Mouse (Mus musculus) embryonic facial prominence, embryonic 15.5 days (tissue): ENCODE results near the gene Aldh1a1. TPM values are rescaled to one million over a fixed set of nuclear protein-coding genes. Genes with fewer than 3 reads are reported as not detected.
"Not testable (repeated sequence)": the region's sequence is repeated elsewhere in the genome, so short reads cannot be mapped to it uniquely, and the experiment has no call there.

Source experiments
- ATAC-seq: fragments of 200-750 bp; cut with Nextera tagmentation; 2 replicates; pipeline ENCODE4 v1.8.0; 2017; ENCODE audit warnings: low read depth, moderate TSS enrichment; ENCODE audit not compliant: insufficient number of reproducible peaks, low FRiP score, low TSS enrichment
- H3K27ac ChIP-seq: fragments of 300-500 bp; sonication (generic); replicated peaks from 2 replicates; pipeline ENCODE4 v1.5.1; 2015; ENCODE audit warnings: mild to moderate bottlenecking, inconsistent platforms
- H3K27me3 ChIP-seq: fragments of 300-500 bp; sonication (generic); 2 replicates; pipeline ENCODE4 v1.6.1; 2015; ENCODE audit warnings: inconsistent platforms
- H3K36me3 ChIP-seq: fragments of 300-500 bp; sonication (generic); 2 replicates; pipeline ENCODE4 v1.6.1; 2015; ENCODE audit warnings: mild to moderate bottlenecking, inconsistent platforms
- H3K4me1 ChIP-seq: fragments of 300-500 bp; sonication (generic); 2 replicates; pipeline ENCODE4 v1.6.1; 2015; ENCODE audit warnings: inconsistent platforms
- H3K4me2 ChIP-seq: fragments of 300-500 bp; sonication (generic); replicated peaks from 2 replicates; pipeline ENCODE4 v1.6.1; 2015; ENCODE audit warnings: mild to moderate bottlenecking, inconsistent platforms
- H3K4me3 ChIP-seq: fragments of 300-500 bp; sonication (generic); replicated peaks from 2 replicates; pipeline ENCODE4 v1.5.1; 2015; ENCODE audit warnings: mild to moderate bottlenecking, inconsistent platforms
- H3K9ac ChIP-seq: fragments of 300-500 bp; sonication (generic); 2 replicates; pipeline ENCODE4 v1.6.1; 2015; ENCODE audit warnings: inconsistent platforms
- H3K9me3 ChIP-seq: fragments of 300-500 bp; sonication (generic); replicated peaks from 2 replicates; pipeline ENCODE4 v1.6.1; 2016; ENCODE audit warnings: inconsistent platforms
- WGBS: fragments of 180-500 bp; shearing (Covaris S2); methylation state at CpG from one replicate; pipeline ENCODE4 v1.1.7; 2015; 5-methylcytosine and 5-hydroxymethylcytosine counted together
- polyA plus RNA-seq: library from polyadenylated mRNA; unstranded; fragments of >200 nt; fragmentation: Nextera tagmentation; extraction: Ambion mirVana; gene quantifications from 2 replicates; pipeline ENCODE4 v1.2.1, GENCODE M21; 2015

The Aldh1a1 gene
- polyA plus RNA-seq, 1 experiment from 2014 or later: 14.9 TPM

GRCm38 (mm10) chr19:20513688-20514361 is 21.3 kb downstream of the Aldh1a1 start:
- H3K9ac ChIP-seq: no peak overlapping the region
- no peak overlapping the region for H3K4me3 ChIP-seq
- H3K4me2 ChIP-seq: no peak overlapping the region
- WGBS: 38% methylated on average over 6 of the region's 6 CpGs
- H3K27ac ChIP-seq: no peak overlapping the region
- no peaks in the 10 kb centered on the region for H3K9me3 ChIP-seq
- no peaks in the 10 kb centered on the region for H3K27me3 ChIP-seq
- no peak for ATAC-seq
- no peaks in the 10 kb centered on the region for H3K36me3 ChIP-seq
- 0 out of 2 replicates have a peak, but pooled peaks cover 3% of the 10 kb centered on the region for H3K4me1 ChIP-seq

- H3K4me2 ChIP-seq: no peak overlapping the region
- H3K36me3 ChIP-seq: no peaks in the 10 kb centered on the region
- no peaks in the 10 kb centered on the region for H3K27me3 ChIP-seq
- no peak overlapping the region for H3K27ac ChIP-seq
- 85% methylated on average over 3 of the region's 3 CpGs for WGBS
- H3K4me1 ChIP-seq: 0 out of 2 replicates have a peak, but pooled peaks cover 3% of the 10 kb centered on the region
- no peak overlapping the region for H3K4me3 ChIP-seq
- H3K9me3 ChIP-seq: no peaks in the 10 kb centered on the region
- no peak overlapping the region for H3K9ac ChIP-seq
- no peak for ATAC-seq
These were observed 24.0 kb downstream of the Aldh1a1 start for GRCm38 (mm10) chr19:20516481-20516880.

GRCm38 (mm10) chr19:20529156-20529555 is 36.6 kb downstream of the Aldh1a1 start:
- not testable (repeated sequence) for ATAC-seq, H3K27me3 ChIP-seq, H3K36me3 ChIP-seq, H3K4me2 ChIP-seq, H3K4me3 ChIP-seq, H3K4me1 ChIP-seq, H3K27ac ChIP-seq, H3K9ac ChIP-seq, H3K9me3 ChIP-seq
- WGBS: 91% methylated on average over 11 of the region's 11 CpGs

GRCm38 (mm10) chr19:20529921-20530696 is 37.6 kb downstream of the Aldh1a1 start:
- WGBS: 52% methylated on average over 1 of the region's 1 CpGs
- ATAC-seq: no peak
- no peaks in the 10 kb centered on the region for H3K9me3 ChIP-seq

GRCm38 (mm10) chr19:20536538-20536937 is 44.0 kb downstream of the Aldh1a1 start:
- H3K4me1 ChIP-seq: no peaks in the 10 kb centered on the region
- no peak for ATAC-seq
- 65% methylated on average over 7 of the region's 7 CpGs for WGBS
- no peak overlapping the region for H3K4me3 ChIP-seq
- H3K4me2 ChIP-seq: no peak overlapping the region
- no peaks in the 10 kb centered on the region for H3K9me3 ChIP-seq
- no peaks in the 10 kb centered on the region for H3K27me3 ChIP-seq
- H3K27ac ChIP-seq: no peak overlapping the region
- H3K9ac ChIP-seq: no peak overlapping the region
- no peaks in the 10 kb centered on the region for H3K36me3 ChIP-seq

More at GRCm38 (mm10) chr19:20529921-20530696, 37.6 kb downstream of the Aldh1a1 start:
- Histone ChIP-seq H3K4me2 (no peak overlapping the region), H3K27ac (no peak overlapping the region), H3K27me3 (no peaks in the 10 kb centered on the region), H3K4me3 (no peak overlapping the region), H3K9ac (no peak overlapping the region), H3K4me1 (no peaks in the 10 kb centered on the region), H3K36me3 (no peaks in the 10 kb centered on the region)

GRCm38 (mm10) chr19:20541044-20541443 is 48.5 kb downstream of the Aldh1a1 start:
- Histone ChIP-seq H3K36me3 (no peaks in the 10 kb centered on the region), H3K9ac (no peak overlapping the region), H3K4me2 (no peak overlapping the region), H3K27me3 (no peaks in the 10 kb centered on the region), H3K9me3 (no peaks in the 10 kb centered on the region), H3K27ac (no peak overlapping the region), H3K4me3 (no peak overlapping the region), H3K4me1 (no peaks in the 10 kb centered on the region)
- 63% methylated on average over 4 of the region's 4 CpGs for WGBS
- ATAC-seq: no peak

GRCm38 (mm10) chr19:20541924-20542323 is 49.4 kb downstream of the Aldh1a1 start:
- 72% methylated on average over 1 of the region's 1 CpGs for WGBS

GRCm38 (mm10) chr19:20543816-20544215 is 51.3 kb downstream of the Aldh1a1 start:
- Histone ChIP-seq H3K27ac (no peak overlapping the region), H3K9ac (no peak overlapping the region), H3K4me2 (no peak overlapping the region), H3K36me3 (no peaks in the 10 kb centered on the region), H3K27me3 (no peaks in the 10 kb centered on the region), H3K4me1 (no peaks in the 10 kb centered on the region), H3K9me3 (no peaks in the 10 kb centered on the region), H3K4me3 (no peak overlapping the region)
- no peak for ATAC-seq
- WGBS: 27% methylated on average over 1 of the region's 1 CpGs

More at GRCm38 (mm10) chr19:20541924-20542323, 49.4 kb downstream of the Aldh1a1 start:
- Histone ChIP-seq H3K4me3 (no peak overlapping the region), H3K4me2 (no peak overlapping the region), H3K27ac (no peak overlapping the region), H3K9ac (no peak overlapping the region), H3K36me3 (no peaks in the 10 kb centered on the region), H3K9me3 (no peaks in the 10 kb centered on the region), H3K4me1 (no peaks in the 10 kb centered on the region), H3K27me3 (no peaks in the 10 kb centered on the region)
- no peak for ATAC-seq

- no peak for ATAC-seq
- Histone ChIP-seq H3K4me2 (no peak overlapping the region), H3K36me3 (no peaks in the 10 kb centered on the region), H3K9me3 (no peaks in the 10 kb centered on the region), H3K27me3 (no peaks in the 10 kb centered on the region), H3K27ac (no peak overlapping the region), H3K4me3 (no peak overlapping the region), H3K4me1 (no peaks in the 10 kb centered on the region), H3K9ac (no peak overlapping the region)
- 95% methylated on average over 1 of the region's 1 CpGs for WGBS
These were observed 52.4 kb downstream of the Aldh1a1 start for GRCm38 (mm10) chr19:20544941-20545340.

GRCm38 (mm10) chr19:20547025-20547424 is 54.5 kb downstream of the Aldh1a1 start:
- no peaks in the 10 kb centered on the region for H3K27me3 ChIP-seq
- ATAC-seq: no peak
- WGBS: 93% methylated on average over 3 of the region's 3 CpGs
- no peaks in the 10 kb centered on the region for H3K36me3 ChIP-seq
- H3K9me3 ChIP-seq: no peaks in the 10 kb centered on the region
- H3K27ac ChIP-seq: no peak overlapping the region
- no peak overlapping the region for H3K9ac ChIP-seq
- no peaks in the 10 kb centered on the region for H3K4me1 ChIP-seq
- H3K4me2 ChIP-seq: no peak overlapping the region
- no peak overlapping the region for H3K4me3 ChIP-seq

- Histone ChIP-seq H3K27me3 (no peaks in the 10 kb centered on the region), H3K36me3 (no peaks in the 10 kb centered on the region), H3K4me3 (no peak overlapping the region), H3K9ac (no peak overlapping the region), H3K4me1 (no peaks in the 10 kb centered on the region), H3K9me3 (no peaks in the 10 kb centered on the region), H3K27ac (no peak overlapping the region), H3K4me2 (no peak overlapping the region)
- 94% methylated on average over 1 of the region's 1 CpGs for WGBS
- ATAC-seq: no peak
These were observed 56.9 kb downstream of the Aldh1a1 start for GRCm38 (mm10) chr19:20549409-20549808.
